Mouse (Mus musculus) intestine, embryonic 16.5 days (tissue): ENCODE results near the gene Tmem104. TPM values are rescaled to one million over a fixed set of nuclear protein-coding genes. Genes with fewer than 3 reads are reported as not detected.
A peak's percentile ranks its signal among the peaks of the same experiment; 100 is the strongest.

ENCODE experiments used
- ATAC-seq: fragments of 200-750 bp; cut with Nextera tagmentation; 2 replicates; pipeline ENCODE4 v1.8.0; 2017; ENCODE audit warnings: moderate TSS enrichment, moderate library complexity
- H3K27ac ChIP-seq: fragments of 300-500 bp; sonication (generic); 2 replicates; pipeline ENCODE4 v1.5.1; 2014; ENCODE audit warnings: mild to moderate bottlenecking, low read length
- H3K27me3 ChIP-seq: fragments of 300-500 bp; sonication (generic); replicated peaks from 2 replicates; pipeline ENCODE4 v1.6.1; 2014; ENCODE audit warnings: low read length, control low read depth, mixed read lengths; ENCODE audit not compliant: control insufficient read depth, insufficient read depth
- H3K36me3 ChIP-seq: fragments of 300-500 bp; sonication (generic); 2 replicates; pipeline ENCODE4 v1.6.1; 2014; ENCODE audit warnings: low read length, control low read depth; ENCODE audit not compliant: control insufficient read depth, insufficient read depth
- H3K4me1 ChIP-seq: fragments of 300-500 bp; sonication (generic); 2 replicates; pipeline ENCODE4 v1.6.1; 2014; ENCODE audit warnings: low read length, control low read depth, mixed read lengths; ENCODE audit not compliant: control insufficient read depth, insufficient read depth
- H3K4me2 ChIP-seq: fragments of 300-500 bp; sonication (generic); 2 replicates; pipeline ENCODE4 v1.6.1; 2014; ENCODE audit warnings: low read depth, low read length, control low read depth
- H3K4me3 ChIP-seq: fragments of 300-500 bp; sonication (generic); 2 replicates; pipeline ENCODE4 v1.5.1; 2014; ENCODE audit warnings: mild to moderate bottlenecking, low read length
- H3K9ac ChIP-seq: fragments of 300-500 bp; sonication (generic); 2 replicates; pipeline ENCODE4 v1.6.1; 2014; ENCODE audit warnings: low read depth, low read length
- H3K9me3 ChIP-seq: fragments of 300-500 bp; sonication (generic); 2 replicates; pipeline ENCODE4 v1.6.1; 2016; ENCODE audit warnings: low read length, control low read depth; ENCODE audit not compliant: control insufficient read depth
- WGBS: fragments of 180-500 bp; shearing (Covaris S2); extraction: QIAGEN DNeasy Blood & Tissue Kit; methylation state at CpG from one replicate; pipeline ENCODE4 v1.1.7; 2014; 5-methylcytosine and 5-hydroxymethylcytosine counted together
- polyA plus RNA-seq: library from polyadenylated mRNA; unstranded; fragments of >200 nt; fragmentation: Nextera tagmentation; extraction: Ambion mirVana; gene quantifications from 2 replicates; pipeline ENCODE4 v1.2.1, GENCODE M21; 2015

Gene Tmem104
- polyA plus RNA-seq, 1 experiment from 2014 or later, result 11.6 TPM

- H3K27me3 ChIP-seq, result no peaks in the 10 kb centered on the region
- no peak overlapping the region for H3K9ac ChIP-seq
- H3K9me3 ChIP-seq, result no peaks in the 10 kb centered on the region
- 82% methylated on average over 25 of the region's 25 CpGs for WGBS
- ATAC-seq, result no peak
- H3K36me3 ChIP-seq, result no peaks in the 10 kb centered on the region
- no peak overlapping the region for H3K4me2 ChIP-seq
- H3K4me1 ChIP-seq, result no peaks in the 10 kb centered on the region
- H3K27ac ChIP-seq, result no peak overlapping the region
- H3K4me3 ChIP-seq, result no peak overlapping the region
Measured at GRCm38 (mm10) chr11:115208776-115209732, 21.8 kb downstream of the Tmem104 start.

- 83% methylated on average over 7 of the region's 7 CpGs for WGBS
- H3K4me1 ChIP-seq, result no peaks in the 10 kb centered on the region
- H3K9ac ChIP-seq, result no peak overlapping the region
- H3K36me3 ChIP-seq, result no peaks in the 10 kb centered on the region
- no peak overlapping the region for H3K4me2 ChIP-seq
- no peak overlapping the region for H3K4me3 ChIP-seq
- ATAC-seq, result no peak
- H3K27me3 ChIP-seq, result no peaks in the 10 kb centered on the region
- H3K9me3 ChIP-seq, result no peaks in the 10 kb centered on the region
- no peak overlapping the region for H3K27ac ChIP-seq
Measured at GRCm38 (mm10) chr11:115209958-115210357, 22.7 kb downstream of the Tmem104 start.

- H3K4me1 ChIP-seq, result no peaks in the 10 kb centered on the region
- no peak overlapping the region for H3K4me2 ChIP-seq
- no peak overlapping the region for H3K4me3 ChIP-seq
- ATAC-seq, result no peak
- no peak overlapping the region for H3K9ac ChIP-seq
- H3K36me3 ChIP-seq, result no peaks in the 10 kb centered on the region
- no peaks in the 10 kb centered on the region for H3K9me3 ChIP-seq
- no peaks in the 10 kb centered on the region for H3K27me3 ChIP-seq
- 44% methylated on average over 13 of the region's 13 CpGs for WGBS
- H3K27ac ChIP-seq, result no peak overlapping the region
Measured at GRCm38 (mm10) chr11:115212116-115212515, 24.8 kb downstream of the Tmem104 start.

- no peaks in the 10 kb centered on the region for H3K9me3 ChIP-seq
- no peak overlapping the region for H3K4me2 ChIP-seq
- peaks cover 13% of the 10 kb centered on the region for H3K4me1 ChIP-seq
- no peak overlapping the region for H3K4me3 ChIP-seq
- no peak overlapping the region for H3K9ac ChIP-seq
- H3K27me3 ChIP-seq, result no peaks in the 10 kb centered on the region
- ATAC-seq, result no peak
- no peaks in the 10 kb centered on the region for H3K36me3 ChIP-seq
- H3K27ac ChIP-seq, result no peak overlapping the region
- WGBS, result 41% methylated on average over 5 of the region's 5 CpGs
Measured at GRCm38 (mm10) chr11:115215123-115215522, 27.8 kb downstream of the Tmem104 start.

GRCm38 (mm10) chr11:115217439-115218410 lies 30.4 kb downstream of the Tmem104 start:
- Histone ChIP-seq H3K27ac (no peak overlapping the region), H3K4me3 (no peak overlapping the region), H3K4me1 (peaks cover 23% of the 10 kb centered on the region), H3K9ac (no peak overlapping the region), H3K27me3 (no peaks in the 10 kb centered on the region; the same call in 1 of the 2 replicates), H3K9me3 (no peaks in the 10 kb centered on the region), H3K4me2 (no peak overlapping the region), H3K36me3 (no peaks in the 10 kb centered on the region)
- ATAC-seq, result no peak
- WGBS, result 58% methylated on average over 18 of the region's 18 CpGs

- ATAC-seq, result peak; percentile 78
- no peaks in the 10 kb centered on the region for H3K9me3 ChIP-seq
- WGBS, result 48% methylated on average over 9 of the region's 9 CpGs
Measured at GRCm38 (mm10) chr11:115219263-115219662, 32.0 kb downstream of the Tmem104 start.

GRCm38 (mm10) chr11:115219685-115220084 lies 32.4 kb downstream of the Tmem104 start:
- H3K4me2 ChIP-seq, result no peak overlapping the region
- no peak overlapping the region for H3K9ac ChIP-seq
- 83% methylated on average over 10 of the region's 10 CpGs for WGBS
- no peak overlapping the region for H3K4me3 ChIP-seq
- no peaks in the 10 kb centered on the region; the same call in 1 of the 2 replicates for H3K27me3 ChIP-seq
- ATAC-seq, result no peak
- no peak overlapping the region for H3K27ac ChIP-seq
- no peaks in the 10 kb centered on the region for H3K36me3 ChIP-seq
- H3K4me1 ChIP-seq, result peaks cover 25% of the 10 kb centered on the region
- H3K9me3 ChIP-seq, result no peaks in the 10 kb centered on the region

More at GRCm38 (mm10) chr11:115219263-115219662, 32.0 kb downstream of the Tmem104 start:
- H3K4me3 ChIP-seq, result no peak overlapping the region
- no peak overlapping the region for H3K9ac ChIP-seq
- no peaks in the 10 kb centered on the region; the same call in 1 of the 2 replicates for H3K27me3 ChIP-seq
- peaks cover 25% of the 10 kb centered on the region for H3K4me1 ChIP-seq
- H3K36me3 ChIP-seq, result no peaks in the 10 kb centered on the region
- no peak overlapping the region for H3K27ac ChIP-seq
- no peak overlapping the region for H3K4me2 ChIP-seq

GRCm38 (mm10) chr11:115222077-115222476 lies 34.8 kb downstream of the Tmem104 start:
- H3K4me1 ChIP-seq, result peaks cover 25% of the 10 kb centered on the region
- H3K4me3 ChIP-seq, result no peak overlapping the region
- no peak overlapping the region for H3K4me2 ChIP-seq
- ATAC-seq, result no peak
- no peak overlapping the region for H3K9ac ChIP-seq
- WGBS, result 39% methylated on average over 12 of the region's 12 CpGs
- no peaks in the 10 kb centered on the region for H3K36me3 ChIP-seq
- H3K27ac ChIP-seq, result no peak overlapping the region
- no peaks in the 10 kb centered on the region; the same call in 1 of the 2 replicates for H3K27me3 ChIP-seq
- H3K9me3 ChIP-seq, result no peaks in the 10 kb centered on the region

- no peaks in the 10 kb centered on the region for H3K36me3 ChIP-seq
- H3K9ac ChIP-seq, result no peak overlapping the region
- no peak for ATAC-seq
- no peak overlapping the region for H3K27ac ChIP-seq
- H3K4me1 ChIP-seq, result peaks cover 25% of the 10 kb centered on the region
- 48% methylated on average over 5 of the region's 5 CpGs for WGBS
- no peak overlapping the region for H3K4me3 ChIP-seq
- no peak overlapping the region for H3K4me2 ChIP-seq
- no peaks in the 10 kb centered on the region; the same call in 1 of the 2 replicates for H3K27me3 ChIP-seq
- H3K9me3 ChIP-seq, result no peaks in the 10 kb centered on the region
Measured at GRCm38 (mm10) chr11:115222570-115222969, 35.3 kb downstream of the Tmem104 start.
